Mouse (Mus musculus) embryonic facial prominence, embryonic 15.5 days (tissue): ENCODE results near the gene Tspan1. TPM values are rescaled to one million over a fixed set of nuclear protein-coding genes. Genes with fewer than 3 reads are reported as not detected.

Experiments used
- ATAC-seq: fragments of 200-750 bp; cut with Nextera tagmentation; 2 replicates; pipeline ENCODE4 v1.8.0; 2017; ENCODE audit warnings: low read depth, moderate TSS enrichment; ENCODE audit not compliant: insufficient number of reproducible peaks, low FRiP score, low TSS enrichment
- H3K27ac ChIP-seq: fragments of 300-500 bp; sonication (generic); replicated peaks from 2 replicates; pipeline ENCODE4 v1.5.1; 2015; ENCODE audit warnings: mild to moderate bottlenecking, inconsistent platforms
- H3K27me3 ChIP-seq: fragments of 300-500 bp; sonication (generic); 2 replicates; pipeline ENCODE4 v1.6.1; 2015; ENCODE audit warnings: inconsistent platforms
- H3K36me3 ChIP-seq: fragments of 300-500 bp; sonication (generic); 2 replicates; pipeline ENCODE4 v1.6.1; 2015; ENCODE audit warnings: mild to moderate bottlenecking, inconsistent platforms
- H3K4me1 ChIP-seq: fragments of 300-500 bp; sonication (generic); 2 replicates; pipeline ENCODE4 v1.6.1; 2015; ENCODE audit warnings: inconsistent platforms
- H3K4me2 ChIP-seq: fragments of 300-500 bp; sonication (generic); replicated peaks from 2 replicates; pipeline ENCODE4 v1.6.1; 2015; ENCODE audit warnings: mild to moderate bottlenecking, inconsistent platforms
- H3K4me3 ChIP-seq: fragments of 300-500 bp; sonication (generic); replicated peaks from 2 replicates; pipeline ENCODE4 v1.5.1; 2015; ENCODE audit warnings: mild to moderate bottlenecking, inconsistent platforms
- H3K9ac ChIP-seq: fragments of 300-500 bp; sonication (generic); 2 replicates; pipeline ENCODE4 v1.6.1; 2015; ENCODE audit warnings: inconsistent platforms
- H3K9me3 ChIP-seq: fragments of 300-500 bp; sonication (generic); replicated peaks from 2 replicates; pipeline ENCODE4 v1.6.1; 2016; ENCODE audit warnings: inconsistent platforms
- WGBS: fragments of 180-500 bp; shearing (Covaris S2); methylation state at CpG from one replicate; pipeline ENCODE4 v1.1.7; 2015; 5-methylcytosine and 5-hydroxymethylcytosine counted together
- polyA plus RNA-seq: library from polyadenylated mRNA; unstranded; fragments of >200 nt; fragmentation: Nextera tagmentation; extraction: Ambion mirVana; gene quantifications from 2 replicates; pipeline ENCODE4 v1.2.1, GENCODE M21; 2015

Gene Tspan1
- polyA plus RNA-seq, 1 experiment from 2014 or later, result 9.7 TPM

GRCm38 (mm10) chr4:116143891-116144717, 23.3 kb downstream of the Tspan1 start:
- Histone ChIP-seq H3K9ac (peak overlapping the region; percentile 62), H3K36me3 (no peaks in the 10 kb centered on the region), H3K4me1 (peaks cover 14% of the 10 kb centered on the region), H3K27me3 (no peaks in the 10 kb centered on the region), H3K4me3 (peak overlapping the region; percentile 70), H3K9me3 (no peaks in the 10 kb centered on the region), H3K4me2 (peak overlapping the region; percentile 93), H3K27ac (no peak overlapping the region)
- ATAC-seq, result peak; percentile 75
- WGBS, result under 1% methylated on average over 47 of the region's 47 CpGs

GRCm38 (mm10) chr4:116143317-116143811, 24.0 kb downstream of the Tspan1 start:
- H3K4me1 ChIP-seq, result peaks cover 14% of the 10 kb centered on the region
- peak overlapping the region; percentile 70 for H3K4me3 ChIP-seq
- no peaks in the 10 kb centered on the region for H3K9me3 ChIP-seq
- WGBS, result 10% methylated on average over 7 of the region's 7 CpGs
- H3K27ac ChIP-seq, result no peak overlapping the region
- no peaks in the 10 kb centered on the region for H3K36me3 ChIP-seq
- H3K4me2 ChIP-seq, result peak overlapping the region; percentile 93
- peak; percentile 56; the same call in 1 of the 2 replicates for ATAC-seq
- H3K9ac ChIP-seq, result no peak overlapping the region
- H3K27me3 ChIP-seq, result no peaks in the 10 kb centered on the region

- no peak overlapping the region for H3K9ac ChIP-seq
- no peak overlapping the region for H3K4me3 ChIP-seq
- ATAC-seq, result no peak
- WGBS, result 82% methylated on average over 7 of the region's 7 CpGs
- no peak overlapping the region for H3K27ac ChIP-seq
- no peaks in the 10 kb centered on the region for H3K27me3 ChIP-seq
- H3K9me3 ChIP-seq, result no peaks in the 10 kb centered on the region
- H3K4me1 ChIP-seq, result peaks cover 14% of the 10 kb centered on the region
- H3K4me2 ChIP-seq, result no peak overlapping the region
- H3K36me3 ChIP-seq, result no peaks in the 10 kb centered on the region
Observed at GRCm38 (mm10) chr4:116142269-116142668, 25.1 kb downstream of the Tspan1 start.

GRCm38 (mm10) chr4:116141736-116142135, 25.7 kb downstream of the Tspan1 start:
- H3K27ac ChIP-seq, result no peak overlapping the region
- no peaks in the 10 kb centered on the region for H3K36me3 ChIP-seq
- H3K4me1 ChIP-seq, result peaks cover 14% of the 10 kb centered on the region
- no peaks in the 10 kb centered on the region for H3K27me3 ChIP-seq
- no peak overlapping the region for H3K9ac ChIP-seq
- no peak for ATAC-seq
- no peaks in the 10 kb centered on the region for H3K9me3 ChIP-seq
- H3K4me3 ChIP-seq, result no peak overlapping the region
- no peak overlapping the region for H3K4me2 ChIP-seq
- 75% methylated on average over 1 of the region's 1 CpGs for WGBS

- Histone ChIP-seq H3K4me3 (no peak overlapping the region), H3K4me2 (no peak overlapping the region), H3K27me3 (no peaks in the 10 kb centered on the region), H3K9me3 (no peaks in the 10 kb centered on the region), H3K4me1 (peaks cover 14% of the 10 kb centered on the region), H3K9ac (no peak overlapping the region), H3K36me3 (0 out of 2 replicates have a peak, but pooled peaks cover 3% of the 10 kb centered on the region), H3K27ac (no peak overlapping the region)
- ATAC-seq, result no peak
- WGBS, result 79% methylated on average over 7 of the region's 7 CpGs
Observed at GRCm38 (mm10) chr4:116140801-116141574, 26.4 kb downstream of the Tspan1 start.

GRCm38 (mm10) chr4:116137421-116137996, 29.9 kb downstream of the Tspan1 start:
- WGBS, result 51% methylated on average over 13 of the region's 13 CpGs

GRCm38 (mm10) chr4:116134990-116135389, 32.4 kb downstream of the Tspan1 start:
- 26% methylated on average over 2 of the region's 2 CpGs for WGBS
- Histone ChIP-seq H3K4me3 (no peak overlapping the region), H3K9ac (no peak overlapping the region), H3K9me3 (no peaks in the 10 kb centered on the region), H3K36me3 (0 out of 2 replicates have a peak, but pooled peaks cover 3% of the 10 kb centered on the region), H3K27me3 (no peaks in the 10 kb centered on the region), H3K4me2 (no peak overlapping the region), H3K27ac (no peak overlapping the region), H3K4me1 (no peaks in the 10 kb centered on the region)
- ATAC-seq, result no peak

More at GRCm38 (mm10) chr4:116137421-116137996, 29.9 kb downstream of the Tspan1 start:
- 0 out of 2 replicates have a peak, but pooled peaks cover 3% of the 10 kb centered on the region for H3K36me3 ChIP-seq
- H3K9ac ChIP-seq, result no peak overlapping the region
- no peak overlapping the region for H3K4me2 ChIP-seq
- no peaks in the 10 kb centered on the region for H3K4me1 ChIP-seq
- ATAC-seq, result no peak; the same call in 1 of the 2 replicates
- H3K9me3 ChIP-seq, result no peaks in the 10 kb centered on the region
- H3K27me3 ChIP-seq, result no peaks in the 10 kb centered on the region
- H3K4me3 ChIP-seq, result no peak overlapping the region
- H3K27ac ChIP-seq, result no peak overlapping the region

- no peaks in the 10 kb centered on the region for H3K9me3 ChIP-seq
- no peaks in the 10 kb centered on the region for H3K4me1 ChIP-seq
- no peak overlapping the region for H3K4me2 ChIP-seq
- no peak for ATAC-seq
- WGBS, result 72% methylated on average over 4 of the region's 4 CpGs
- H3K36me3 ChIP-seq, result 0 out of 2 replicates have a peak, but pooled peaks cover 3% of the 10 kb centered on the region
- H3K27ac ChIP-seq, result no peak overlapping the region
- no peak overlapping the region for H3K9ac ChIP-seq
- H3K4me3 ChIP-seq, result no peak overlapping the region
- H3K27me3 ChIP-seq, result no peaks in the 10 kb centered on the region
Observed at GRCm38 (mm10) chr4:116133126-116133525, 34.3 kb downstream of the Tspan1 start.

GRCm38 (mm10) chr4:116127956-116128355, 39.4 kb downstream of the Tspan1 start:
- H3K9me3 ChIP-seq, result no peaks in the 10 kb centered on the region
- H3K27ac ChIP-seq, result no peak overlapping the region
- H3K4me2 ChIP-seq, result no peak overlapping the region
- no peaks in the 10 kb centered on the region for H3K27me3 ChIP-seq
- no peak for ATAC-seq
- H3K4me3 ChIP-seq, result no peak overlapping the region
- H3K4me1 ChIP-seq, result peaks cover 4% of the 10 kb centered on the region
- no peaks in the 10 kb centered on the region for H3K36me3 ChIP-seq
- no peak overlapping the region for H3K9ac ChIP-seq
- 77% methylated on average over 6 of the region's 6 CpGs for WGBS

- no peak for ATAC-seq
- WGBS, result 88% methylated on average over 4 of the region's 4 CpGs
Observed at GRCm38 (mm10) chr4:116125803-116126386, 41.5 kb downstream of the Tspan1 start.

More at GRCm38 (mm10) chr4:116125803-116126386, 41.5 kb downstream of the Tspan1 start:
- Histone ChIP-seq H3K4me1 (peaks cover 10% of the 10 kb centered on the region), H3K4me3 (no peak overlapping the region), H3K9me3 (no peaks in the 10 kb centered on the region), H3K27me3 (no peaks in the 10 kb centered on the region), H3K36me3 (no peaks in the 10 kb centered on the region), H3K27ac (no peak overlapping the region), H3K9ac (no peak overlapping the region), H3K4me2 (no peak overlapping the region)
